Mouse (Mus musculus) cerebellum, postnatal 25 days (tissue): ENCODE measurements around the gene Nup214.
"Not testable (repeated sequence)": the region's sequence is repeated elsewhere in the genome, so short reads cannot be mapped to it uniquely, and the experiment has no call there.

Experiments
- DNase-seq, 2 experiments: peaks; one replicate each; pipeline ENCODE4 v3.0.0; 2021; ENCODE audit warnings: mixed read lengths in 2 of 2

The Nup214 gene

GRCm38 (mm10) chr2:31965110-31965509, 9.1 kb upstream of the Nup214 start:
- DNase-seq: peak in 1 of 2 experiments; percentile 58

- no peak for DNase-seq
Measured at GRCm38 (mm10) chr2:31966801-31967200, 7.4 kb upstream of the Nup214 start.

GRCm38 (mm10) chr2:31972589-31972988, 1.6 kb upstream of the Nup214 start:
- no peak for DNase-seq

- DNase-seq: no peak
Measured at GRCm38 (mm10) chr2:31974809-31975371, 654 bp downstream of the Nup214 start.

GRCm38 (mm10) chr2:31987774-31988173, 13.5 kb downstream of the Nup214 start:
- DNase-seq: no peak

GRCm38 (mm10) chr2:31990961-31991360, 16.7 kb downstream of the Nup214 start:
- DNase-seq: no peak

- DNase-seq: no peak
Measured at GRCm38 (mm10) chr2:31994896-31995295, 20.7 kb downstream of the Nup214 start.

- DNase-seq: no peak
Measured at GRCm38 (mm10) chr2:31996060-31996459, 21.8 kb downstream of the Nup214 start.

GRCm38 (mm10) chr2:31997539-31997938, 23.3 kb downstream of the Nup214 start:
- DNase-seq: no peak

GRCm38 (mm10) chr2:31998443-31998842, 24.2 kb downstream of the Nup214 start:
- no peak for DNase-seq

- DNase-seq: no peak
Measured at GRCm38 (mm10) chr2:32008311-32008710, 34.1 kb downstream of the Nup214 start.

- DNase-seq: no peak
Measured at GRCm38 (mm10) chr2:32008716-32009115, 34.5 kb downstream of the Nup214 start.

GRCm38 (mm10) chr2:32019704-32020103, 45.5 kb downstream of the Nup214 start:
- no peak for DNase-seq

GRCm38 (mm10) chr2:32020229-32020628, 46.0 kb downstream of the Nup214 start:
- no peak for DNase-seq

GRCm38 (mm10) chr2:32024372-32024771, 50.1 kb downstream of the Nup214 start:
- no peak for DNase-seq

GRCm38 (mm10) chr2:32029636-32030035, 55.4 kb downstream of the Nup214 start:
- DNase-seq: peak; percentile 62 to 64

GRCm38 (mm10) chr2:32033436-32033835, 59.2 kb downstream of the Nup214 start:
- peak in 1 of 2 experiments; percentile 59 for DNase-seq

GRCm38 (mm10) chr2:32034206-32034605, 60.0 kb downstream of the Nup214 start:
- DNase-seq: no peak

GRCm38 (mm10) chr2:32037279-32037858, 63.1 kb downstream of the Nup214 start:
- no peak for DNase-seq

GRCm38 (mm10) chr2:32038661-32039081, 64.4 kb downstream of the Nup214 start:
- peak; percentile 65 to 67 for DNase-seq

- DNase-seq: not testable (repeated sequence)
Measured at GRCm38 (mm10) chr2:32040646-32041045, 66.4 kb downstream of the Nup214 start.

GRCm38 (mm10) chr2:32041087-32041486, 66.9 kb downstream of the Nup214 start:
- no peak for DNase-seq

GRCm38 (mm10) chr2:32043836-32044235, 69.6 kb downstream of the Nup214 start:
- DNase-seq: no peak

GRCm38 (mm10) chr2:32045375-32045774, 71.1 kb downstream of the Nup214 start:
- DNase-seq: no peak

GRCm38 (mm10) chr2:32046009-32046408, 71.8 kb downstream of the Nup214 start:
- DNase-seq: peak; percentile 39
